ENCODE assay signal across 7 mouse cellular contexts in the genomic region with DNA sequence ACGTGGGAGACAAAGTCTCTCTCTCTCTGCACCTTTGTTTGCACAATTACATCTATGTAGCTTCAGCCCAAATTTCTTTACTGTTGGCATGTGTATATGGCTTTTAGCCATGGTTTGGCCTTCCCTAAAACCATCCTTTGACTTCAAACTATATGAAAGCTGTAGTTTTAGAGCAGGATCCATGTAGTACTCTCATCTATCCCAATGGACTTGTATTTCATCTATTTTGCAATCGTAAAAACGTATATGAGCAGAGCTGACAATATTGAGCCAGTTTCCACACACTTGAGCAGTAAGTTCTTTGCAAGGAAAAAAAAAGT. TPM values are rescaled to one million over a fixed set of nuclear protein-coding genes. Genes with fewer than 3 reads are reported as not detected.
DNase-seq lines count a peak whose midpoint lies in the region; ATAC-seq and TF ChIP-seq lines count a peak whose summit lies in the region.

No protein-coding gene starts in this region.

- ATAC-seq in lung, embryonic 16.5 days (ENCODE audit: low read depth): no peak; the same call in 1 of the 2 replicates
- ATAC-seq in forebrain, embryonic 12.5 days (ENCODE audit: low FRiP score): no peak
- ATAC-seq in limb, embryonic 12.5 days (ENCODE audit: insufficient number of reproducible peaks, insufficient read depth, low FRiP score, low TSS enrichment, low read depth): no peak

- no peaks in the 10 kb centered on the region for H3K9me3 ChIP-seq in lung, embryonic 16.5 days (ENCODE audit: control insufficient read depth, low read length)
- no peaks in the 10 kb centered on the region for H3K9me3 ChIP-seq in forebrain, embryonic 12.5 days
- H3K9me3 ChIP-seq in limb, embryonic 12.5 days: peaks cover 4% of the 10 kb centered on the region

- WGBS in lung, embryonic 16.5 days: 53% methylated on average over 3 of the region's 3 CpGs
- 59% methylated on average over 3 of the region's 3 CpGs for WGBS in forebrain, embryonic 12.5 days
- 56% methylated on average over 3 of the region's 3 CpGs for WGBS in limb, embryonic 12.5 days
- WGBS in small intestine, adult 2 months: 60% methylated on average over 3 of the region's 3 CpGs

- no peak for TF ChIP-seq CTCF in small intestine, adult 2 months (IDR thresholded peaks at IDR 0.05; ENCODE audit: extremely low read depth, insufficient read length, insufficient replicate concordance, low read depth, low read length)

- H3K36me3 ChIP-seq in lung, embryonic 16.5 days (ENCODE audit: control insufficient read depth, insufficient read depth, low read length): peaks cover 10% of the 10 kb centered on the region
- peaks cover 22% of the 10 kb centered on the region for H3K36me3 ChIP-seq in forebrain, embryonic 12.5 days (replicated peaks)
- peaks cover 30% of the 10 kb centered on the region for H3K36me3 ChIP-seq in limb, embryonic 12.5 days
- no peaks in the 10 kb centered on the region for H3K36me3 ChIP-seq in small intestine, adult 2 months (ENCODE audit: control insufficient read depth, insufficient read depth, low read length)

- H3K4me2 ChIP-seq in lung, embryonic 16.5 days (ENCODE audit: low read depth, low read length): peak overlapping the region; percentile 67
- H3K4me2 ChIP-seq in forebrain, embryonic 12.5 days: peak overlapping the region; percentile 68
- peak overlapping the region; percentile 70 for H3K4me2 ChIP-seq in limb, embryonic 12.5 days

- H3K9ac ChIP-seq in lung, embryonic 16.5 days (ENCODE audit: low read length): peak overlapping the region; percentile 76
- H3K9ac ChIP-seq in forebrain, embryonic 12.5 days: peak overlapping the region; percentile 76
- no peak overlapping the region; the same call in 1 of the 2 replicates for H3K9ac ChIP-seq in limb, embryonic 12.5 days (replicated peaks)

- no peaks in the 10 kb centered on the region for H3K4me1 ChIP-seq in lung, embryonic 16.5 days (replicated peaks; ENCODE audit: control insufficient read depth, insufficient read depth, low read length)
- peaks cover 8% of the 10 kb centered on the region for H3K4me1 ChIP-seq in forebrain, embryonic 12.5 days
- peaks cover 7% of the 10 kb centered on the region; the same call in 1 of the 2 replicates for H3K4me1 ChIP-seq in limb, embryonic 12.5 days (replicated peaks)
- H3K4me1 ChIP-seq in small intestine, adult 2 months (ENCODE audit: control insufficient read depth, insufficient read depth, insufficient read length, low read length): peaks cover 7% of the 10 kb centered on the region

- no peak for DNase-seq in lung, postnatal 10 days
- no peak for DNase-seq in cerebellum, adult 11-12 months
- DNase-seq in embryo, embryonic 10 days (ENCODE audit: low spot score): no peak

- H3K4me3 ChIP-seq in lung, embryonic 16.5 days (ENCODE audit: low read length): peak overlapping the region; percentile 56
- H3K4me3 ChIP-seq in forebrain, embryonic 12.5 days (replicated peaks): peak overlapping the region; percentile 61
- peak overlapping the region; percentile 62 for H3K4me3 ChIP-seq in limb, embryonic 12.5 days (replicated peaks)
- H3K4me3 ChIP-seq in small intestine, adult 2 months (ENCODE audit: low read depth, low read length): peak overlapping the region; percentile 65

- no peaks in the 10 kb centered on the region for H3K27me3 ChIP-seq in lung, embryonic 16.5 days (ENCODE audit: control insufficient read depth, insufficient read depth, low read depth, low read length)
- H3K27me3 ChIP-seq in forebrain, embryonic 12.5 days: no peaks in the 10 kb centered on the region
- H3K27me3 ChIP-seq in limb, embryonic 12.5 days: no peaks in the 10 kb centered on the region
- H3K27me3 ChIP-seq in small intestine, adult 2 months (ENCODE audit: control insufficient read depth, insufficient read depth, low read length): no peaks in the 10 kb centered on the region

- no peak for TF ChIP-seq POLR2A in small intestine, adult 2 months (IDR thresholded peaks at IDR 0.05; ENCODE audit: low read depth, low read length)

- no peak overlapping the region for H3K27ac ChIP-seq in lung, embryonic 16.5 days (ENCODE audit: low read length)
- no peak overlapping the region for H3K27ac ChIP-seq in forebrain, embryonic 12.5 days
- H3K27ac ChIP-seq in limb, embryonic 12.5 days: no peak overlapping the region
- no peak overlapping the region for H3K27ac ChIP-seq in small intestine, adult 2 months (ENCODE audit: insufficient read depth, low read depth, low read length)

RNA-seq across cellular contexts. Expression of gene Zfp286, which starts 0.3 kb away (rescaled TPM):
- 14.8 and 14.9 TPM in 2 replicates for polyA plus RNA-seq in lung, embryonic 16.5 days (2015; fragmentation: Nextera tagmentation; extraction: Ambion mirVana)
- polyA plus RNA-seq in forebrain, embryonic 12.5 days (2016; fragmentation: Nextera tagmentation; extraction: Ambion mirVana): 31.9 and 33.6 TPM in 2 replicates
- polyA plus RNA-seq in limb, embryonic 12.5 days (2016; fragmentation: Nextera tagmentation; extraction: Ambion mirVana): 37.5 and 42.7 TPM in 2 replicates
- 0.04 and 0.14 TPM in 2 replicates for polyA plus RNA-seq in small intestine, adult 2 months (2012; rRNA removed)

RNA-seq across cellular contexts. Expression of gene Trim16, which starts 30.5 kb away (rescaled TPM):
- polyA plus RNA-seq in lung, embryonic 16.5 days (2015; fragmentation: Nextera tagmentation; extraction: Ambion mirVana): 23.2 and 25.0 TPM in 2 replicates
- 4.4 and 5.3 TPM in 2 replicates for polyA plus RNA-seq in forebrain, embryonic 12.5 days (2016; fragmentation: Nextera tagmentation; extraction: Ambion mirVana)
- polyA plus RNA-seq in limb, embryonic 12.5 days (2016; fragmentation: Nextera tagmentation; extraction: Ambion mirVana): 8.3 and 10.1 TPM in 2 replicates
- polyA plus RNA-seq in small intestine, adult 2 months (2012; rRNA removed): 3.8 and 10.9 TPM in 2 replicates

RNA-seq across cellular contexts. Expression of gene Gm10428, which starts 36.7 kb away (rescaled TPM):
- polyA plus RNA-seq in lung, embryonic 16.5 days (2015; fragmentation: Nextera tagmentation; extraction: Ambion mirVana): not detected in 2 replicates
- not detected in 2 replicates for polyA plus RNA-seq in forebrain, embryonic 12.5 days (2016; fragmentation: Nextera tagmentation; extraction: Ambion mirVana)
- not detected in 2 replicates for polyA plus RNA-seq in limb, embryonic 12.5 days (2016; fragmentation: Nextera tagmentation; extraction: Ambion mirVana)
- not detected in 2 replicates for polyA plus RNA-seq in small intestine, adult 2 months (2012; rRNA removed)

RNA-seq across cellular contexts. Expression of gene Fbxw10, which starts 57.3 kb away (rescaled TPM):
- polyA plus RNA-seq in lung, embryonic 16.5 days (2015; fragmentation: Nextera tagmentation; extraction: Ambion mirVana): 0.40 and 0.92 TPM in 2 replicates
- 0.24 and 0.62 TPM in 2 replicates for polyA plus RNA-seq in forebrain, embryonic 12.5 days (2016; fragmentation: Nextera tagmentation; extraction: Ambion mirVana)
- polyA plus RNA-seq in limb, embryonic 12.5 days (2016; fragmentation: Nextera tagmentation; extraction: Ambion mirVana): 0.59 and 0.73 TPM in 2 replicates
- polyA plus RNA-seq in small intestine, adult 2 months (2012; rRNA removed): 0.06 and 0.37 TPM in 2 replicates

RNA-seq across cellular contexts. Expression of gene Zfp287, which starts 57.9 kb away (rescaled TPM):
- polyA plus RNA-seq in lung, embryonic 16.5 days (2015; fragmentation: Nextera tagmentation; extraction: Ambion mirVana): 5.4 and 5.8 TPM in 2 replicates
- polyA plus RNA-seq in forebrain, embryonic 12.5 days (2016; fragmentation: Nextera tagmentation; extraction: Ambion mirVana): 20.5 and 21.1 TPM in 2 replicates
- 16.0 and 16.3 TPM in 2 replicates for polyA plus RNA-seq in limb, embryonic 12.5 days (2016; fragmentation: Nextera tagmentation; extraction: Ambion mirVana)
- polyA plus RNA-seq in small intestine, adult 2 months (2012; rRNA removed): 0.28 and 0.39 TPM in 2 replicates

Comparison
In these comparisons a context has a peak if more than half of its experiments do, and no peak if none do; other contexts are left out.
1. RNA of gene Zfp286, which starts 0.3 kb away (polyA plus RNA-seq): 37.5 to 42.7 TPM in limb, embryonic 12.5 days, 31.9 to 33.6 TPM in forebrain, embryonic 12.5 days and 14.8 to 14.9 TPM in lung, embryonic 16.5 days; 0.04 to 0.14 TPM in small intestine, adult 2 months; every median in the first group is over 10 times any median in the second.
2. Peak in every context shown above with its lines, with median percentiles within 50 percentile points of each other: H3K4me2 ChIP-seq and H3K4me3 ChIP-seq.